Mouse (Mus musculus) stomach, postnatal 0 days (tissue): ENCODE measurements around the gene Kremen2. TPM values are rescaled to one million over a fixed set of nuclear protein-coding genes. Genes with fewer than 3 reads are reported as not detected.

Experiments used
- ATAC-seq: fragments of 200-750 bp; cut with Nextera tagmentation; 2 replicates; pipeline ENCODE4 v1.8.0; 2017; ENCODE audit not compliant: low FRiP score, low TSS enrichment
- DNase-seq: peaks from one replicate; pipeline ENCODE4 v3.0.0-alpha.2; 2016; ENCODE audit warnings: low spot score
- H3K27ac ChIP-seq: fragments of 300-500 bp; sonication (generic); replicated peaks from 2 replicates; pipeline ENCODE4 v1.5.1; 2014; ENCODE audit warnings: mild to moderate bottlenecking, control low read depth
- H3K27me3 ChIP-seq: fragments of 300-500 bp; sonication (generic); 2 replicates; pipeline ENCODE4 v1.6.1; 2014; ENCODE audit warnings: low read length; ENCODE audit not compliant: control insufficient read depth, insufficient read depth
- H3K36me3 ChIP-seq: fragments of 300-500 bp; sonication (generic); 2 replicates; pipeline ENCODE4 v1.6.1; 2014; ENCODE audit warnings: low read length, mixed read lengths; ENCODE audit not compliant: control insufficient read depth, insufficient read depth
- H3K4me1 ChIP-seq: fragments of 300-500 bp; sonication (generic); replicated peaks from 2 replicates; pipeline ENCODE4 v1.6.1; 2014; ENCODE audit warnings: antibody characterized with exemption; ENCODE audit not compliant: control insufficient read depth, insufficient read depth
- H3K4me2 ChIP-seq: fragments of 300-500 bp; sonication (generic); replicated peaks from 2 replicates; pipeline ENCODE4 v1.6.1; 2014; ENCODE audit warnings: low read depth, mild to moderate bottlenecking, control low read depth, moderate library complexity
- H3K4me3 ChIP-seq: fragments of 300-500 bp; sonication (generic); 2 replicates; pipeline ENCODE4 v1.5.1; 2014; ENCODE audit warnings: low read depth, low read length, control low read depth
- H3K9ac ChIP-seq: fragments of 300-500 bp; sonication (generic); 2 replicates; pipeline ENCODE4 v1.6.1; 2014; ENCODE audit warnings: mild to moderate bottlenecking, low read length, control low read depth, mixed read lengths
- H3K9me3 ChIP-seq: fragments of 300-500 bp; sonication (generic); 2 replicates; pipeline ENCODE4 v1.6.1; 2016; ENCODE audit warnings: low read length; ENCODE audit not compliant: control insufficient read depth
- CTCF ChIP-seq: IDR thresholded peaks from 2 replicates; pipeline ENCODE4 v1.5.1; 2016; ENCODE audit warnings: antibody characterized with exemption, low read depth, mild to moderate bottlenecking, moderate library complexity
- EP300 ChIP-seq: optimal IDR thresholded peaks from 2 replicates; pipeline ENCODE3; 2016; ENCODE audit warnings: antibody characterized with exemption
- WGBS: fragments of 180-500 bp; shearing (Covaris S2); extraction: QIAGEN DNeasy Blood & Tissue Kit; methylation state at CpG from one replicate; pipeline ENCODE4 v1.1.7; 2014; 5-methylcytosine and 5-hydroxymethylcytosine counted together
- polyA plus RNA-seq: library from polyadenylated mRNA; unstranded; fragments of >200 nt; fragmentation: Nextera tagmentation; extraction: Ambion mirVana; gene quantifications from 2 replicates; pipeline ENCODE4 v1.2.1, GENCODE M21; 2015

Kremen2 gene
- polyA plus RNA-seq, 1 experiment from 2014 or later: 2.7 TPM

DNA sequence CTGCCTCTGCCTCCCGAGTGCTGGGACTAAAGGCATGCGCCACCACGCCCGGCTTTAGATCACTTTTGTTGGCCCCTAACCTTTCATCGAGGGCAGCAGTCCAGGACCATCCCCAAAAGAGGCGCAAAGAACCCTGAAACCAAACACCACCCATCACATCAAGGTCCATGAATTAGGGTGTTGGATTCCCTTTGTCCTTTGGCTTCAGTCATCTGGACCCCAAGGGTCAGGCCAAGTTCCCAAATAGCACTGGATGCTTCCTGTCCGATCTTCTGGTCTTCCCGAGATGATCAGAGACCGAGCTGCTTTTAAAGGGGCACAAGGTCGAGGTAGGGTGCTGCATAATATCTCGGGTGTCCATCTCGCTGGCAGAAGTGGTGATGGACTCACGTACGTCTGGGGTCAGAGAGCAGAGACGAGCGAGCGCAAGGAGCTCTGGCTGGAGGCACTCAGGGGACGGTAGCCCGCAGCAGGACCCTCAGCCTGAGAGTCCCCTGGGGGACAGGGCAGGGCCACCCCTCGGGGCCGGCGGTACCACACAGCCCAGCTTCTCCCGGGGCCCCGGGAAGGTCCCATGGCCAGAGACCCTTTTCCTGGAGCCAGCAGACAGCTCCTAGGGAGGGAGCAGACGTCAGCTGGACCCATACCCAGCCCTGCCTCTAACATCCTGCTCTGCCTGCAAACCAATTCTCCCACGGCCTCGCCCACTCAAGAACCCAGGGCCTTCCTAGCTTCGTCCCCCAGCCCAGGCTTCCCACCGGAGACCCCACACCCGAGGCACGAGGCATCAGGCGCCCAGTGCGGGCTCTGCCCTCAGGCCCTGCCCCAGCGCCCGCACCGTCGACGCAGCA lies 4.0 kb downstream of the Kremen2 start:
- Histone ChIP-seq H3K36me3 (no peaks in the 10 kb centered on the region), H3K4me1 (peaks cover 17% of the 10 kb centered on the region; the same call in 1 of the 2 replicates), H3K9me3 (no peaks in the 10 kb centered on the region), H3K27me3 (peaks cover 8% of the 10 kb centered on the region; the same call in 1 of the 2 replicates), H3K4me2 (peak overlapping the region; percentile 42; the same call in 1 of the 2 replicates), H3K4me3 (no peak overlapping the region; the same call in 1 of the 2 replicates), H3K27ac (no peak overlapping the region), H3K9ac (no peak overlapping the region)
- 48% methylated on average over 34 of the region's 38 CpGs for WGBS
- DNase-seq (no peak), ATAC-seq (no peak)
- no peak for TF ChIP-seq CTCF
- no peak for TF ChIP-seq EP300

DNA sequence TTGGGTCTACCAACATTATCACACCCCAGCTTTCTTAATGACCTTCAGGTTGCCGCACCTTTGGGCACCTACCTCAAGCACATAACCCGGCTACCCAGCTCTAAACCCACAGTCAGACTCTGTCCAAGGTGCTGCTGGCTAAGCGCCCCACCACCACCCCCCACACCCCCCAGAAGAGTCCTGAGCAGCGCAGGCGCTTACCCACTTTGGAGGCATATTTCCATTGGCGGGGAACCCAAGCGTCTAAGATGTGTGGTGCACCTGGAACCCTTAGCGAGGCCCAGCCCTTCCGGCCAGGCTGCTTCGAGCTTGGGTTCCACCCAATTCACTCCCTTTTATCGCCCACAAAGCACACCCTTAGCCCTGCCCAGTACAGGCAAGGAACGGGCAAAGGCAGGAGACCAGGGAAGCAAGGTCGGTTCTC lies 5.0 kb downstream of the Kremen2 start, which contains the start of gene Paqr4:
Gene Paqr4 (minus strand): TSS at position 270 of the 424 bp plus-strand sequence.
- 2% methylated on average over 13 of the region's 13 CpGs for WGBS
- peak; percentile 80 for DNase-seq

DNA sequence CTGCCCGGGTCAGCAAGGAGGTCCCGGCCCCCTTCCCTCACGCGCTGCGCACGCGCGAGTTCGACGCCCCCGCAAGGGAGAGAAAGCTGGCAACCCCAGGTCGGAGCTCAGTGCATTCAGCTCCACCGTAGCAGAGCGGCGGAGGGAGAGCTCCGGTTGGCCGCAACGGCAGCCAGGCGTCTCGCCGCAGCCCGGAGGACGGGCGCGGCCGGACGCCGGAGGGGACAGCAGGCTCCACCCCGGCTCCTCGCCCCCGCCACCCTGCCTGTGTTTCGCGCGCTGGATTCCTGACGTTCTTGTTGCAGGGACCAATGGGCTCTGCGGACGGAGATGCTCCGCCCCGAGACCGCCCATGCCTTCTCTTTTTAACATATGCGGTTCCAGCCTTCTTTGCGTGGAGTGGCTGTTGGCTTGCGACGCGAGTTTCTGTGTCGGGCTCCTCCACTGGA lies 5.5 kb downstream of the Kremen2 start:
- H3K4me2 ChIP-seq: peak overlapping the region; percentile 94
- peak; percentile 94 for DNase-seq
- H3K9ac ChIP-seq: peak overlapping the region; percentile 71
- no peak for TF ChIP-seq EP300
- no peak; the same call in 1 of the 2 replicates for TF ChIP-seq CTCF
- peaks cover 8% of the 10 kb centered on the region; the same call in 1 of the 2 replicates for H3K4me1 ChIP-seq
- H3K27me3 ChIP-seq: peaks cover 4% of the 10 kb centered on the region; the same call in 1 of the 2 replicates
- 0% methylated on average over 32 of the region's 46 CpGs for WGBS
- peak; percentile 82 for ATAC-seq
- peaks cover 5% of the 10 kb centered on the region; the same call in 1 of the 2 replicates for H3K36me3 ChIP-seq
- H3K9me3 ChIP-seq: no peaks in the 10 kb centered on the region
- H3K4me3 ChIP-seq: peak overlapping the region; percentile 72
- peak overlapping the region; percentile 86 for H3K27ac ChIP-seq

More for the DNA sequence above, 5.0 kb downstream of the Kremen2 start, which contains the start of gene Paqr4:
- peak within 1 kb of the TSS; percentile 94 for H3K4me2 ChIP-seq
- H3K4me1 ChIP-seq: peaks cover 13% of the 10 kb centered on the region; the same call in 1 of the 2 replicates
- peaks cover 3% of the 10 kb centered on the region; the same call in 1 of the 2 replicates for H3K36me3 ChIP-seq
- H3K9me3 ChIP-seq: no peaks in the 10 kb centered on the region
- TF ChIP-seq CTCF (no peak), EP300 (no peak)
- peak within 1 kb of the TSS; percentile 86 for H3K27ac ChIP-seq
- ATAC-seq: peak; percentile 81
- peak within 1 kb of the TSS; percentile 71 for H3K9ac ChIP-seq
- H3K4me3 ChIP-seq: peak within 1 kb of the TSS; percentile 72
- peaks cover 5% of the 10 kb centered on the region; the same call in 1 of the 2 replicates for H3K27me3 ChIP-seq

DNA sequence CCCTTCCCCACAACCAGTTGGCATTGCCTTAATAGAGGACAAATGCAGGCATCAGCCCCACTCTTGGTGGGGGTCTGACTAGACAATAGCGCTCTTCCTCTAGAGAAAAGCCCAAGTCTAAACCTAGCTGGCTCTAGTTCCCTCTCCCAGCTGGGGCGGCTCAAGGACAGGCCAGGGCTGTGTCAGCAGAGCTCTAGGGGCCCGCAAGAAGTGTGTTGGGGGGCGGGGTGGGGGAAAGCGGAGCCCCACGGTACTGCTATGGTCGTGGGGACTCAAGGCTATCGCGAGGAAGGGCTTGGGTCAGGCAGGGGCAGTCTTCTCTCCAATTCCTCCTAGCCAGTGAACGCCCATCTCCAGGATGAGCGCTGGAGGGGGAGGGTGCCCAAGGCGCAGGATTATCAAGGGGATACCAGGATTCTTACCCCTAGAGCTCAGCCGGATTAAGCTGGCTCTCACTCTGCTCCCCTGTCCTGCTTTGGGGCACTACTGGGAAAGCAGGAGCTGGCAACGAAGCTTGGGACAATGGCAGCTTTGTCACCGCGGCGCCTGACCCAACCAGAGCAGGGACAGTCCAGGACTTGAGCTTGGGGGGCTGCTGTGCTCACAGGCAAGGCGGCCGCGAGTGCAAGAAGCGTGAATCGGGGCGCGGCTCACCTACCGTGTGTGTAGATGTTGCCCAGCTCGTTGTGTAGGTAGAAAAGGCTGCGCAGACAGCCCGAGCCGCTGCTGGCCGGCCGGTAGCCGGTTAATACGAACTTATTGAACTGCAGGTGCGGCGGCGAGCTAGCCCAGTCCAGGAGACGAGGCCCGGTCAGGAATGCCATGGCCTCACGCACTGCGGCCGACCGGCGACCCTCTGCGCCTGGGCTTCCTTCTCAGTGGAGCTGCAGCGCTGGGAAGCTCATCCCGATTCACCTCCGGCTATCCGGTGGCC lies 6.2 kb downstream of the Kremen2 start:
- peak overlapping the region; percentile 86 for H3K27ac ChIP-seq
- 3% methylated on average over 48 of the region's 48 CpGs for WGBS

DNA sequence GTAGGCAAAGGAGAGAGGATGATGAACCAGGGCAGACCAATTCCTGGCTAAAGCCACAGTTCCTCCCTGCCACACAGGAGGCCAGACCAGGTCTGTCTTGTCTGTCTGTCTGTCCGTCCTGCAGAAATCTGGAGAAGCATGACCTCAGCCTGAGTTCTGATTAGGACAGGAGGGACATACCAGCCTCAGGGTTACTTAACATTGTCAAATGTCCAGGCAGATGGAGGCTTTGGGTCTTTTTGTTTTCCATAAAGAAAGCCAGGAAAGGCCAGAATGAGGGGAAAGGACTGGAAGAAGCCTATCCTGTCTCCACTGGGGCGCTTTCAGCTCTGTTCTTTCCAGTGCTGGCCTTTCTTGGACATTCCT lies 6.8 kb downstream of the Kremen2 start:
- ATAC-seq: no peak
- H3K4me2 ChIP-seq: peak overlapping the region; percentile 94
- H3K9ac ChIP-seq: peak overlapping the region; percentile 71
- 0 out of 2 replicates have a peak, but pooled peaks cover 4% of the 10 kb centered on the region for H3K27me3 ChIP-seq
- peak overlapping the region; percentile 72 for H3K4me3 ChIP-seq
- peaks cover 8% of the 10 kb centered on the region; the same call in 1 of the 2 replicates for H3K4me1 ChIP-seq
- no peaks in the 10 kb centered on the region for H3K9me3 ChIP-seq
- no peak for TF ChIP-seq CTCF
- TF ChIP-seq EP300: no peak
- peak overlapping the region; percentile 86; the same call in 1 of the 2 replicates for H3K27ac ChIP-seq
- DNase-seq: no peak
- 50% methylated on average over 2 of the region's 2 CpGs for WGBS
- H3K36me3 ChIP-seq: peaks cover 7% of the 10 kb centered on the region; the same call in 1 of the 2 replicates

More for the DNA sequence above, 6.2 kb downstream of the Kremen2 start:
- peaks cover 7% of the 10 kb centered on the region; the same call in 1 of the 2 replicates for H3K36me3 ChIP-seq
- H3K4me1 ChIP-seq: peaks cover 8% of the 10 kb centered on the region; the same call in 1 of the 2 replicates
- H3K27me3 ChIP-seq: 0 out of 2 replicates have a peak, but pooled peaks cover 4% of the 10 kb centered on the region
- peak overlapping the region; percentile 94 for H3K4me2 ChIP-seq
- DNase-seq: peak; percentile 55
- H3K4me3 ChIP-seq: peak overlapping the region; percentile 72
- peak overlapping the region; percentile 71 for H3K9ac ChIP-seq
- ATAC-seq: peak; percentile 2
- no peaks in the 10 kb centered on the region for H3K9me3 ChIP-seq
- TF ChIP-seq CTCF: no peak
- TF ChIP-seq EP300: no peak
